Mouse (Mus musculus) liver, embryonic 14.5 days (tissue): Measurements from ENCODE around the gene Neurod6. TPM values are rescaled to one million over a fixed set of nuclear protein-coding genes. Genes with fewer than 3 reads are reported as not detected.

Source experiments
- ATAC-seq: fragments of 200-750 bp; cut with Nextera tagmentation; 2 replicates; pipeline ENCODE4 v1.8.0; 2017; ENCODE audit warnings: moderate number of reproducible peaks, mild to moderate bottlenecking, moderate library complexity; ENCODE audit not compliant: insufficient read depth
- DNase-seq, 3 experiments: peaks; one replicate each; pipeline ENCODE4 v3.0.0-alpha.2; 2012 to 2013; ENCODE audit warnings: low read depth in 3 of 3, low spot score in 3 of 3
- H3K27ac ChIP-seq: fragments of 300-500 bp; sonication (generic); 2 replicates; pipeline ENCODE4 v1.5.1; 2014; ENCODE audit warnings: moderate library complexity, mild to moderate bottlenecking, control low read depth, inconsistent platforms
- H3K27me3 ChIP-seq: fragments of 300-500 bp; sonication (generic); 2 replicates; pipeline ENCODE4 v1.6.1; 2014; ENCODE audit warnings: mild to moderate bottlenecking, low read length, moderate library complexity; ENCODE audit not compliant: control insufficient read depth, insufficient read depth
- H3K36me3 ChIP-seq: fragments of 300-500 bp; sonication (generic); replicated peaks from 2 replicates; pipeline ENCODE4 v1.6.1; 2014; ENCODE audit warnings: low read depth; ENCODE audit not compliant: control insufficient read depth, insufficient read depth
- H3K4me1 ChIP-seq, 2 experiments: fragments of 200-500 bp in 1 of 2; fragments of 300-500 bp in 1 of 2; sonication (generic) in 1 of 2; replicated peaks; 2 replicates each; pipeline ENCODE4 v1.6.1; 2012 to 2014; ENCODE audit warnings: antibody characterized with exemption in 1 of 2, inconsistent platforms in 1 of 2, low read length in 1 of 2; ENCODE audit not compliant: control insufficient read depth in 2 of 2, insufficient read depth in 2 of 2
- H3K4me2 ChIP-seq: fragments of 300-500 bp; sonication (generic); 2 replicates; pipeline ENCODE4 v1.6.1; 2014; ENCODE audit warnings: low read depth, mild to moderate bottlenecking, control low read depth, moderate library complexity
- H3K4me3 ChIP-seq, 2 experiments: fragments of 200-500 bp in 1 of 2; fragments of 300-500 bp in 1 of 2; sonication (generic) in 1 of 2; 2 replicates each; pipeline ENCODE4 v1.5.1; 2012 to 2014; ENCODE audit warnings: low read depth in 2 of 2, low read length in 2 of 2, mild to moderate bottlenecking in 2 of 2, control low read depth in 1 of 2, inconsistent platforms in 1 of 2, moderate library complexity in 1 of 2; ENCODE audit not compliant: insufficient read depth in 1 of 2
- H3K9ac ChIP-seq: fragments of 300-500 bp; sonication (generic); replicated peaks from 2 replicates; pipeline ENCODE4 v1.6.1; 2014; ENCODE audit warnings: mild to moderate bottlenecking, control low read depth, moderate library complexity
- H3K9me3 ChIP-seq: fragments of 300-500 bp; sonication (generic); 2 replicates; pipeline ENCODE4 v1.6.1; 2016; ENCODE audit warnings: low read length, mixed read lengths; ENCODE audit not compliant: control insufficient read depth
- CTCF ChIP-seq: IDR thresholded peaks from 2 replicates; pipeline ENCODE4 v1.5.1; 2016; ENCODE audit warnings: antibody characterized with exemption, low read depth, control low read depth
- EP300 ChIP-seq: IDR thresholded peaks from 2 replicates; pipeline ENCODE4 v1.6.1; 2016; ENCODE audit warnings: antibody characterized with exemption, low read depth
- WGBS: fragments of 180-500 bp; shearing (Covaris S2); extraction: QIAGEN DNeasy Blood & Tissue Kit; methylation state at CpG from one replicate; pipeline ENCODE4 v1.1.7; 2014; ENCODE audit not compliant: insufficient replicate concordance; 5-methylcytosine and 5-hydroxymethylcytosine counted together
- polyA plus RNA-seq, 2 experiments: library from polyadenylated mRNA; depleted of rRNA in 1 of 2; stranded (reverse) in 1 of 2; unstranded in 1 of 2; fragments of >200 nt; fragmentation: Nextera tagmentation in 1 of 2; extraction: Ambion mirVana in 1 of 2; gene quantifications; 2 replicates each; pipeline versions ENCODE4 v1.2.1 to v1.2.3; 2012 to 2014

Gene Neurod6
- polyA plus RNA-seq, 2 experiments: not detected

DNA sequence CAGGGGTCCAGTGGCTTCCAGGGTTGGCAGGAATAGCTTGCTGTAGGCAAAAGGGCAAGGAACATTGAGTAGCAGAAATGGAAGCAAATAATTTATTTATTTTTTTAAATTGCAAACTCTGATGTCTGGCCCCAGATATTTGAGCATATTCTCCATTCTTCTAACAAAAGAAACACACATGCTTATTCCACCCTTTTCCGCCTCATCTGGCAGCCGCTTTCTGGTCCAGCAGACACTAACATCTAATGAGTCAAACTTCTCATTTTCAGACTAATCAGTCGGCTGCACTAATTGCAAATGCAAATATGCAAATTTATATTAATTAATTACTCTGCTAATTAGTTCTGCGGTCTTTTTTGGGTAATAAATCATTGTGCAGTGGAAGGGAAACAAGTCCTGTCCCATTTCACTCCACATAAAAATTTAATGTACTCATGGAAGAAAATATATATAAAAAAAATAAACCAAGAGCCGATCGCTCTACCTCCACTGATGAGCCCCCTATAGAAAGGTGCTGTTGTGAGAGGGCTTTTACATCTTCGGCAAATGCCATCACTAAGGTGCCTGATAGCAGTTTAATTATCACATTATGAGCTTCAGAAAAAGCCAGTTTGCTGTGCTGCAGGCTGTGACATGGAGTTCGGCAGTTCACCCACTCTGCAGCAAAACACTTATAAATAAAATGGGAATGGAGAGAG is 23.1 kb upstream of the Neurod6 start:
- no peaks in the 10 kb centered on the region for H3K27me3 ChIP-seq
- TF ChIP-seq CTCF (no peak), EP300 (no peak)
- H3K9ac ChIP-seq: no peak overlapping the region
- H3K4me1 ChIP-seq: no peaks in the 10 kb centered on the region
- H3K4me2 ChIP-seq: no peak overlapping the region
- DNase-seq (no peak), ATAC-seq (no peak)
- no peak overlapping the region for H3K27ac ChIP-seq
- WGBS: 67% methylated on average over 8 of the region's 8 CpGs
- H3K9me3 ChIP-seq: no peaks in the 10 kb centered on the region
- H3K36me3 ChIP-seq: no peaks in the 10 kb centered on the region
- no peak overlapping the region for H3K4me3 ChIP-seq

DNA sequence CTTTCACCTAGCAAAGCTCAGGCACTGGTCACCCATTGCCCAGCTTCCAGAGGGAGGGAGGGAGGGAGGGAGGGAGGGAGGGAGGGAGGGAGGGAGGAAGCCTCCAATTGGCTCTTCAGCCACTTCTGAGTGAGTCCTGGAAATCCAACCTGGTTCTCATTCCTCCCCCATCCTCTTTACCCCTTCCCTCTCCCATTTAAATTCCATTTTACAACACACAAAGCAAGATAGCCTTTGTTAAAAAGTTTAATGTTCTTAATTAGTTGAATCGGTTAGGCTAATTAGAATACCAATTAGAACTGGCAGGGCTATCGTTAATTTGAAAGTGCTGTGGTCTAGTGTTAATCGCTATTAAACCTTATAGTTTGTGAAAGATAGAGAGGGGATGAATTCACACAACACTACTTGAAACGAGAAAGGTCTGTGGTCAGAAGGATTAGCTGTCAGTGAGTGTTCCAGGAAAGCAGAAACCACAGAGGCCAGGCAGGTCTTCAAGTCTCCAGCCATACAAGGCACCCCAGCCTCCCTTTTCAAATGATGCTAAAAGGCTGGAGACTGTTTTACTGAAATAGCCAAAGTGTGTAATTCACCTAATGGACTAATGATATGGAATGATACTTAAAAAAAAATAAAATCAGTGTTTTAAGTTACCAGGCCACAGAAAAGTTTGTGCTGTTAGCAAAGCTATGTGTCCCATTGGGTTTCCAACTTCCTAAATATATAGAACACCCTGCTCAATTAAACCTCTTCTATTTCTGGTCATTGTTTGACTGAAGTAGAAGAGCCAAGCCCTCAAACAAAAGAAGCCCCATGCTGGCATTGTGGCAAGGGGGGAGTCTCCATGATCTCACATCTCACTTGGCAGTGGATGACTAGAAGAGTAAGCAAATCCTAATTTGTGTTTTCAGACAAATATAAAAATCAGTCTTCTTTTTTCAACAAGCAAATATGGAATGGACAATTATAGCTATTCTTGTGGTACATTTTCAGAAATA is 19.6 kb upstream of the Neurod6 start:
- ATAC-seq (no peak), DNase-seq (no peak)
- Histone ChIP-seq H3K9me3 (no peaks in the 10 kb centered on the region), H3K9ac (no peak overlapping the region), H3K36me3 (no peaks in the 10 kb centered on the region), H3K27me3 (no peaks in the 10 kb centered on the region), H3K4me2 (no peak overlapping the region), H3K27ac (no peak overlapping the region), H3K4me1 (no peaks in the 10 kb centered on the region), H3K4me3 (no peak overlapping the region)
- TF ChIP-seq EP300 (no peak), CTCF (no peak)
- 22% methylated on average over 4 of the region's 4 CpGs for WGBS

DNA sequence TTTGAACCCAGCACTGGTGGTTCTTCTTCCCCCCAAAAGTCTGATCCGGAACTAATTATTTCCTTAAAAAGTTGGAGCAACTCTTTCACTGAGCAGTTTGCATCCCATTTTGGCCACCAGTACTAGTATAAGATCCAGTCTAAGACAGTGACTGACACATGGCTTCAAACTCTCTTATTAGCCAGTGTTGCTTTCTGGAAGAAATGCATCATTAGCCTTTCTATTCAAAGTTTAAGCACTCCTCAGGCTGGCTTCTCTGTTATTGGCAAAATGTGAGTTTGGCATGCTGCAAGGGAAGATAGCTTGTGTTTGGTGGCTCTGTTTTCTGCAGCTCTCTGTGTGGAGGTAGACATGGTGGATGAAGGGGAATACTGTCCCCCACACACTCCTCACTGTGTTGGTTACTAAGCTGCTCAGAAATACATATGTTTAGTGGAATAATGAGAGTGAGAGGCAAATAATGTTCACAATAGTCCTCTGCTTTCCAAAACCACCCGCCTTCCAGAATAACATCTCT is 9.0 kb upstream of the Neurod6 start:
- Histone ChIP-seq H3K4me3 (no peak overlapping the region), H3K9me3 (no peaks in the 10 kb centered on the region), H3K36me3 (no peaks in the 10 kb centered on the region), H3K27ac (no peak overlapping the region), H3K4me1 (no peaks in the 10 kb centered on the region), H3K27me3 (no peaks in the 10 kb centered on the region), H3K9ac (no peak overlapping the region), H3K4me2 (no peak overlapping the region)
- 64% methylated on average over 2 of the region's 2 CpGs for WGBS
- ATAC-seq: no peak
- no peak for DNase-seq
- TF ChIP-seq EP300 (no peak), CTCF (no peak)

DNA sequence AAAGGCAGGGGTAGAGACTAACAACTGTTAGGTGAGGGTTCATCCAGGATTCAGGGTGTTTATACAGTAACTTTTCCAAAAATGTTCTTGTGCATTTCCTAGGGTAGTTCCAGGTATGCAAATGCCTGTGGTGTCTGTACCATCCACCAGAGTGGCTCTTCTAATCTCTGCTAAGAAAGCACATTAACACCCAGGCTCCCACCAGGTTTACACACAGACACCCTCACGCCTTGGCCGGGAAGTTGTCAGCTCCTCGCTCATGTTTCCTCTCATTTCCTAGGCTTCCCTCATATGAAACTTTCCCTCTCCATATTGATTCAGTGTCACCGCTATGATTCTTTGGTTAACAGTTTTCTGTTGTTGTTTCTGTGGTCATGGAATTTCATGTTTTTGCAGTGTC is 2.4 kb upstream of the Neurod6 start:
- TF ChIP-seq CTCF (no peak), EP300 (no peak)
- WGBS: 60% methylated on average over 4 of the region's 4 CpGs

DNA sequence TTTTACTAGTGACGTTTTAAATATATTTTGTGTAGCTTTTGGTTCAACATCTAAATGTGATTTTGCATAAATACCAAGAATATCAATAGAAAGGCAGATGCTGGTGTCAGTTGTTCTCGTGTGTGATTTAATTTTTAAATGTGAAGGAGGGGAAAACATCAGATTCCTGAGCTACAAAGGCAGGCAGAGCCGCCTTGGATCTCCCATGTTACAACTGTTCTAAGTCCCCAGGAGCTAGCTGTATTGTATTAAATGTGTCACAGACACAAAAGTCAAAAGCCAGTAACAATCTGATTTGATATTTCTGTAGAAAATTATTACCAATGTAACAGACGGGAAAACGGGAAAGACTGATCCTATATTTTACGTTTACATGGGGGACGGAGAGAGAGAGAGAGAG is 1.8 kb upstream of the Neurod6 start:
- WGBS: 57% methylated on average over 7 of the region's 7 CpGs
- no peak for DNase-seq
- ATAC-seq: no peak
- no peak overlapping the region for H3K9ac ChIP-seq
- H3K9me3 ChIP-seq: no peaks in the 10 kb centered on the region
- no peak overlapping the region for H3K4me2 ChIP-seq
- H3K27ac ChIP-seq: no peak overlapping the region
- no peaks in the 10 kb centered on the region; the same call in 1 of the 2 replicates for H3K27me3 ChIP-seq
- no peaks in the 10 kb centered on the region for H3K36me3 ChIP-seq
- TF ChIP-seq CTCF: no peak
- no peak for TF ChIP-seq EP300
- H3K4me3 ChIP-seq: no peak overlapping the region
- H3K4me1 ChIP-seq: no peaks in the 10 kb centered on the region

More for the DNA sequence above, 2.4 kb upstream of the Neurod6 start:
- Histone ChIP-seq H3K4me1 (no peaks in the 10 kb centered on the region), H3K36me3 (no peaks in the 10 kb centered on the region), H3K4me3 (no peak overlapping the region), H3K9me3 (no peaks in the 10 kb centered on the region), H3K27me3 (no peaks in the 10 kb centered on the region; the same call in 1 of the 2 replicates), H3K9ac (no peak overlapping the region), H3K4me2 (no peak overlapping the region), H3K27ac (no peak overlapping the region)
- ATAC-seq (no peak), DNase-seq (no peak)
